Mouse (Mus musculus) heart, postnatal 0 days (tissue): ENCODE results near the gene Nav1. TPM values are rescaled to one million over a fixed set of nuclear protein-coding genes. Genes with fewer than 3 reads are reported as not detected.

Experiments used
- ATAC-seq: fragments of 200-750 bp; cut with Nextera tagmentation; 2 replicates; pipeline ENCODE4 v1.8.0; 2017; ENCODE audit warnings: low read depth, moderate number of reproducible peaks, moderate library complexity; ENCODE audit not compliant: insufficient read depth
- DNase-seq: peaks from one replicate; pipeline ENCODE4 v3.0.0-alpha.2; 2016; ENCODE audit warnings: low spot score
- H3K27ac ChIP-seq: fragments of 300-500 bp; sonication (generic); 2 replicates; pipeline ENCODE4 v1.5.1; 2014; ENCODE audit warnings: low read depth, mild to moderate bottlenecking
- H3K27me3 ChIP-seq: fragments of 300-500 bp; sonication (generic); 2 replicates; pipeline ENCODE4 v1.6.1; 2014; ENCODE audit warnings: low read length, mixed read lengths; ENCODE audit not compliant: control insufficient read depth, insufficient read depth
- H3K36me3 ChIP-seq: fragments of 300-500 bp; sonication (generic); replicated peaks from 2 replicates; pipeline ENCODE4 v1.6.1; 2014; ENCODE audit warnings: low read length, mixed read lengths; ENCODE audit not compliant: control insufficient read depth, insufficient read depth
- H3K4me1 ChIP-seq: fragments of 300-500 bp; sonication (generic); 2 replicates; pipeline ENCODE4 v1.6.1; 2014; ENCODE audit warnings: antibody characterized with exemption; ENCODE audit not compliant: control insufficient read depth, insufficient read depth
- H3K4me2 ChIP-seq: fragments of 300-500 bp; sonication (generic); 2 replicates; pipeline ENCODE4 v1.6.1; 2014; ENCODE audit warnings: low read depth, mild to moderate bottlenecking, low read length, moderate library complexity
- H3K4me3 ChIP-seq: fragments of 300-500 bp; sonication (generic); 2 replicates; pipeline ENCODE4 v1.5.1; 2014; ENCODE audit warnings: low read depth, low read length
- H3K9ac ChIP-seq: fragments of 300-500 bp; sonication (generic); replicated peaks from 2 replicates; pipeline ENCODE4 v1.6.1; 2014; ENCODE audit warnings: low read depth, low read length, mixed read lengths
- H3K9me3 ChIP-seq: fragments of 300-500 bp; sonication (generic); replicated peaks from 2 replicates; pipeline ENCODE4 v1.6.1; 2016; ENCODE audit warnings: low read length; ENCODE audit not compliant: control insufficient read depth
- CTCF ChIP-seq: IDR thresholded peaks from 2 replicates; pipeline ENCODE4 v1.5.1; 2016; ENCODE audit warnings: antibody characterized with exemption, control low read depth, low read depth
- EP300 ChIP-seq: IDR thresholded peaks from 2 replicates; pipeline ENCODE4 v1.6.1; 2016; ENCODE audit warnings: antibody characterized with exemption, low read depth
- WGBS: fragments of 180-500 bp; shearing (Covaris S2); extraction: QIAGEN DNeasy Blood & Tissue Kit; methylation state at CpG from one replicate; pipeline ENCODE4 v1.1.7; 2014; 5-methylcytosine and 5-hydroxymethylcytosine counted together
- polyA plus RNA-seq: library from polyadenylated mRNA; unstranded; fragments of >200 nt; fragmentation: Nextera tagmentation; extraction: Ambion mirVana; gene quantifications from 2 replicates; pipeline ENCODE4 v1.2.1, GENCODE M21; 2015
- total RNA-seq: library from RNA; depleted of rRNA; stranded (reverse); fragments of >200 nt; gene quantifications from 2 replicates; pipeline ENCODE4 v1.2.3, GENCODE M21; 2014; ENCODE audit warnings: low replicate concordance

Gene Nav1
- total and polyA plus RNA-seq, 2 experiments from 2014 or later: 10.3 to 29.9 TPM

- no peak overlapping the region for H3K4me2 ChIP-seq
- no peak overlapping the region for H3K4me3 ChIP-seq
- H3K36me3 ChIP-seq: 0 out of 2 replicates have a peak, but pooled peaks cover under 1% of the 10 kb centered on the region
- DNase-seq (no peak), ATAC-seq (no peak)
- H3K27me3 ChIP-seq: no peaks in the 10 kb centered on the region
- no peak overlapping the region for H3K9ac ChIP-seq
- H3K27ac ChIP-seq: no peak overlapping the region
- 81% methylated on average over 7 of the region's 7 CpGs for WGBS
- H3K4me1 ChIP-seq: 0 out of 2 replicates have a peak, but pooled peaks cover 3% of the 10 kb centered on the region
- H3K9me3 ChIP-seq: no peaks in the 10 kb centered on the region
- no peak for TF ChIP-seq EP300
- TF ChIP-seq CTCF: no peak
These were observed 40.5 kb downstream of the Nav1 start for GRCm38 (mm10) chr1:135566611-135567010.

- H3K4me3 ChIP-seq: no peak overlapping the region
- no peak for TF ChIP-seq EP300
- TF ChIP-seq CTCF: no peak
- no peaks in the 10 kb centered on the region for H3K9me3 ChIP-seq
- H3K36me3 ChIP-seq: no peaks in the 10 kb centered on the region
- ATAC-seq (no peak), DNase-seq (no peak)
- no peak overlapping the region for H3K9ac ChIP-seq
- H3K27me3 ChIP-seq: no peaks in the 10 kb centered on the region
- H3K27ac ChIP-seq: no peak overlapping the region
- 78% methylated on average over 5 of the region's 5 CpGs for WGBS
- H3K4me1 ChIP-seq: 0 out of 2 replicates have a peak, but pooled peaks cover 3% of the 10 kb centered on the region
- H3K4me2 ChIP-seq: no peak overlapping the region
These were observed 41.3 kb downstream of the Nav1 start for GRCm38 (mm10) chr1:135565775-135566174.

- no peak for ATAC-seq
- no peak for DNase-seq
- Histone ChIP-seq H3K36me3 (no peaks in the 10 kb centered on the region), H3K27ac (no peak overlapping the region), H3K9me3 (no peaks in the 10 kb centered on the region), H3K4me3 (no peak overlapping the region), H3K27me3 (no peaks in the 10 kb centered on the region), H3K9ac (no peak overlapping the region), H3K4me1 (0 out of 2 replicates have a peak, but pooled peaks cover 3% of the 10 kb centered on the region), H3K4me2 (no peak overlapping the region)
- TF ChIP-seq EP300 (no peak), CTCF (no peak)
- WGBS: 62% methylated on average over 10 of the region's 10 CpGs
These were observed 42.2 kb downstream of the Nav1 start for GRCm38 (mm10) chr1:135564660-135565519.

- no peak for TF ChIP-seq EP300
- TF ChIP-seq CTCF: no peak
- no peak for DNase-seq
- Histone ChIP-seq H3K36me3 (no peaks in the 10 kb centered on the region), H3K27me3 (no peaks in the 10 kb centered on the region), H3K9ac (no peak overlapping the region), H3K4me2 (no peak overlapping the region), H3K4me1 (0 out of 2 replicates have a peak, but pooled peaks cover 3% of the 10 kb centered on the region), H3K27ac (no peak overlapping the region), H3K4me3 (no peak overlapping the region), H3K9me3 (no peaks in the 10 kb centered on the region)
- 60% methylated on average over 9 of the region's 9 CpGs for WGBS
- ATAC-seq: no peak
These were observed 43.2 kb downstream of the Nav1 start for GRCm38 (mm10) chr1:135563781-135564414.

GRCm38 (mm10) chr1:135562982-135563650, 44.0 kb downstream of the Nav1 start:
- Histone ChIP-seq H3K27ac (no peak overlapping the region), H3K9ac (no peak overlapping the region), H3K4me3 (no peak overlapping the region), H3K4me1 (0 out of 2 replicates have a peak, but pooled peaks cover 4% of the 10 kb centered on the region), H3K4me2 (no peak overlapping the region), H3K27me3 (no peaks in the 10 kb centered on the region), H3K36me3 (no peaks in the 10 kb centered on the region), H3K9me3 (no peaks in the 10 kb centered on the region)
- no peak for ATAC-seq
- WGBS: 69% methylated on average over 8 of the region's 8 CpGs
- no peak for DNase-seq
- TF ChIP-seq CTCF (no peak), EP300 (no peak)
